36 mouse cellular contexts compared by ENCODE assay signal in genomic region chr5:150901661-150902060, GRCm38 (mm10). TPM values are rescaled to one million over a fixed set of nuclear protein-coding genes. Genes with fewer than 3 reads are reported as not detected.
"Had no signal": no experiment of that assay in that cellular context is flagged by ENCODE, and none has a peak within 500 bp of the region (broad histone marks: within the 10 kb centered on the region; RNA-seq: fewer than 3 reads in every experiment).

No protein-coding gene starts in this region.

- H3K9me3 ChIP-seq: limb, embryonic 10.5 days; limb, embryonic 13.5 days; limb, embryonic 15.5 days; liver, embryonic 12.5 days; liver, embryonic 13.5 days; liver, embryonic 15.5 days; lung, embryonic 15.5 days; midbrain, embryonic 10.5 days; midbrain, embryonic 12.5 days; midbrain, embryonic 13.5 days; midbrain, embryonic 15.5 days had no signal

- H3K4me2 ChIP-seq: limb, embryonic 12.5 days; limb, embryonic 13.5 days; limb, embryonic 15.5 days; liver, embryonic 11.5 days; liver, embryonic 12.5 days; liver, embryonic 13.5 days; liver, embryonic 15.5 days; lung, embryonic 14.5 days; lung, embryonic 15.5 days; midbrain, embryonic 11.5 days; midbrain, embryonic 12.5 days; midbrain, embryonic 13.5 days; midbrain, embryonic 15.5 days had no signal

- H3K27me3 ChIP-seq: limb, embryonic 12.5 days; limb, embryonic 13.5 days; limb, embryonic 15.5 days; liver, embryonic 13.5 days; liver, embryonic 15.5 days; lung, embryonic 15.5 days; megakaryocyte, embryonic 14.5 days; midbrain, embryonic 12.5 days; midbrain, embryonic 13.5 days; midbrain, embryonic 15.5 days had no signal

- H3K9ac ChIP-seq: limb, embryonic 12.5 days; limb, embryonic 13.5 days; limb, embryonic 15.5 days; liver, embryonic 12.5 days; liver, embryonic 13.5 days; liver, embryonic 14.5 days; liver, embryonic 15.5 days; liver, postnatal 0 days; lung, embryonic 14.5 days; lung, embryonic 15.5 days; midbrain, embryonic 12.5 days; midbrain, embryonic 13.5 days; midbrain, embryonic 15.5 days had no signal

- H3K36me3 ChIP-seq: limb, embryonic 10.5 days; limb, embryonic 12.5 days; limb, embryonic 13.5 days; limb, embryonic 15.5 days; liver, embryonic 12.5 days; liver, embryonic 13.5 days; liver, embryonic 15.5 days; lung, embryonic 15.5 days; midbrain, embryonic 10.5 days; midbrain, embryonic 12.5 days; midbrain, embryonic 13.5 days; midbrain, embryonic 15.5 days had no signal

- H3K27ac ChIP-seq: limb, embryonic 10.5 days; limb, embryonic 12.5 days; limb, embryonic 13.5 days; limb, embryonic 15.5 days; liver, embryonic 12.5 days; liver, embryonic 13.5 days; liver, embryonic 14.5 days; liver, embryonic 15.5 days; lung, embryonic 15.5 days; macrophage; midbrain, embryonic 10.5 days; midbrain, embryonic 12.5 days; midbrain, embryonic 13.5 days; midbrain, embryonic 15.5 days had no signal

- H3K4me3 ChIP-seq: limb, embryonic 10.5 days; limb, embryonic 12.5 days; limb, embryonic 13.5 days; limb, embryonic 15.5 days; liver, embryonic 12.5 days; liver, embryonic 13.5 days; liver, embryonic 15.5 days; lung, embryonic 15.5 days; megakaryocyte, embryonic 14.5 days; midbrain, embryonic 10.5 days; midbrain, embryonic 12.5 days; midbrain, embryonic 13.5 days; midbrain, embryonic 15.5 days; myocyte had no signal

- DNase-seq: left cerebral cortex, postnatal 4 days; liver; liver, embryonic 13.5 days; liver, postnatal 0 days; lung, adult 18-20 months; lung, adult 2 months; lung, embryonic 14.5 days; lung, postnatal 10 days; lung, postnatal 14 days; lung, postnatal 36 days; lung, postnatal 4 days; midbrain, embryonic 14.5 days had no signal

- ATAC-seq: liver, embryonic 12.5 days; liver, postnatal 0 days; lung, postnatal 0 days; midbrain, embryonic 13.5 days; midbrain, embryonic 15.5 days; midbrain, embryonic 16.5 days had no signal

- H3K4me1 ChIP-seq: limb, embryonic 12.5 days; limb, embryonic 13.5 days; limb, embryonic 15.5 days; liver, embryonic 12.5 days; liver, embryonic 13.5 days; liver, embryonic 15.5 days; lung, embryonic 15.5 days; megakaryocyte, embryonic 14.5 days had no signal

RNA-seq across cellular contexts. Expression of gene Kl, which starts 50.7 kb away (rescaled TPM):
- total RNA-seq: liver, adult 2 months; megakaryocyte progenitor cell, adult 5-6 weeks; megakaryocyte, adult 5-6 weeks; megakaryocyte-erythroid progenitor cell, adult 5-6 weeks; monocyte, adult 5-6 weeks had no signal
- polyA plus RNA-seq: liver, adult 2 months; liver, embryonic 11.5 days; liver, embryonic 12.5 days; macrophage; myocyte had no signal
